Mouse (Mus musculus) activated CD4-positive, CD25-positive, alpha-beta regulatory T cell, adult 9 weeks (primary cell): ENCODE results near the gene Olfr157. TPM values are rescaled to one million over a fixed set of nuclear protein-coding genes. Genes with fewer than 3 reads are reported as not detected.

Experiments
- polyA plus RNA-seq: library from polyadenylated mRNA; unstranded; fragments of 100-300 nt; shearing (Covaris generic); gene quantifications from one replicate; pipeline ENCODE4 v1.2.1, GENCODE M21; 2017

Olfr157 gene
- 0.12 TPM for polyA plus RNA-seq

DNA sequence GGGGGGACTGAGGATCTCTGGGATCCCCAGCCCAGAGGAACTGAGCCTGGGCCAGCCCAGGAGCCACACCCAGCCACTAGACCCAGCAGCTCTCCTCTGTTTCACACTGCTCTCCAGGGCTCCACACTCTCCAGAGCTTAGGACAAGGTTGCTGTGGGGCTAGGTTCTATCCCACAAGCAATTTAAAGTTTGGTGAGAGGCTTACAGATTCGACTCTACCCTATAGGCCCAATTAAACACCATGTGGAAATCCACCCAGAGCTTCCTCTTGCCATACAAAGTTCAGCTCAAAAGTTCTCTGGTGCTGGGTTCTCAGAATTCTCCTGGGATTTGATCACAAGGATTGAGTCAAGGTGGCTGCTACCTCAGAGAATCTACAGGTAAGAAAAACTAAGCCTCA is at the start of gene Olfr157:
Gene Olfr157, minus strand, starts transcription at position 101 of the 400 bp plus-strand sequence.

DNA sequence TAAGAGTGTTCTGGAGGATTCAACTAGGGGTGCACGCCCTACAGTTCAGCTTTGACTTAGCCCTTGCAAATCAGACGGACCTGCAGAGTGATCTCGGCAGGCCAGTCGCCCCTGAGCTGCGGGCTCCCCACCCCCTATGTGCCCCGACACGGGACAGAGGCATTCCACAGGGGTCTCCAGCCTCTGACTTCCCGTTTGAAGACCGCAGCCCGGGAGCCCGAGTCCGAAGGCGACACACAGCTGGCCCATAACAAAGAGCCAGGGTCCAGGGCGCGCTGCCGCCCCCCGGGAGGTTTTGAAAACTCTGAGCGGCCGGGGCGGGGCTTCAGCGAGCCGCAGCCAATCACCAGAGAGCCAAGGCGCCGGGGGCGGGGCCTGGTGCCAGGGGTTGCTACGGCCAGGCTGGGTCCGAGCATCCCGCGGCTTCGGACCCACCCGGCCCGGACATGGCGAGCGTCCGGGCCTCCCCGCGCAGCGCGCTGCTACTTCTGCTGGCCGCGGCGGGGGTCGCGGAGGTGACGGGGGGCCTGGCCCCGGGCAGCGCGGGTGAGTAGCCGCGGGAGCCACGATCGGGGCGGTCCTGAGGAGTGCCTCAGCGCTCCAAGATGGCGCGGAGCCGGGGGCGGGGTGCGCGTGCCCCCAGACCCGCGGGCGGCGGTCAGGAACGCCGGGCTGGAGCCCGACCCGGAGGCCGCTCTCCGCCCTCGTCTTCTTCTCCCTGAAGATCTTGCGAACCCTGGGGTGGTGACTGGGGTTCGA is 35.3 kb upstream of the Olfr157 start, which contains the start of gene Reck:
Gene Reck, plus strand, starts transcription at position 371 of the 759 bp plus-strand sequence.

DNA sequence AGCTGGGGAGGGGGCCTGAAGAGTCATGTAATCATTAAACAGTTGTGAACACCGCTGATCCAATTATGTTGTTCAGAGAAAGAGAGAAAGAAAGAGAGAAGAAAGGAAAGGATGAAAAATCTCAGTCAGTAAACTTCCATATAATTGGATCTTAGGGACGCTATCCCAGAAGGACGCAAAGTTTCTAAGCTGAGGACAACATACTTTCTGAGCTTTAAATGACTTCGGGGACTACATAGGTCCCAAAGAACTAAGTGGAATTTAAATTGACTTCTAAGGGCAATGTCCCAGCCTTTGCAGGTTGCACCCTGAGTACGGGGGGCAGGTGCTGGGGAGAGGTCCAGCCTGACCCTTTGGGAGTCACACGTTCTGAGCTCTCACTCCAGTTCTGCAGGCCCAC is 11.3 kb upstream of the Olfr157 start, which contains the start of gene Olfr155:
Gene Olfr155, plus strand, starts transcription at position 301 of the 400 bp plus-strand sequence.

GRCm38 (mm10) chr4:43823845-43824337 is 16.1 kb downstream of the Olfr157 start, which contains the start of gene Olfr156:
TSS of gene Olfr156 (minus strand) at chr4:43823895.

Other genes starting within 250 kb of the Olfr157 start
- gene Npr2, start 208.3 kb downstream of the Olfr157 start, polyA plus RNA-seq, result not detected
- 0.38 TPM for gene Spag8, start 186.6 kb downstream of the Olfr157 start, polyA plus RNA-seq
- gene Hint2, start 183.7 kb downstream of the Olfr157 start, polyA plus RNA-seq, result 70.9 TPM
- gene Tmem8b, start 171.2 kb downstream of the Olfr157 start, polyA plus RNA-seq, result 0.83 TPM
- 1.4 TPM for gene Fam221b, start 171.1 kb downstream of the Olfr157 start, polyA plus RNA-seq
- gene Olfr70, start 139.4 kb downstream of the Olfr157 start, polyA plus RNA-seq, result not detected
- not detected for gene Olfr71, start 129.9 kb downstream of the Olfr157 start, polyA plus RNA-seq
- gene Hrct1, start 113.0 kb downstream of the Olfr157 start, polyA plus RNA-seq, result not detected
- gene Spaar, start 110.2 kb downstream of the Olfr157 start, polyA plus RNA-seq, result not detected
- gene Olfr159, start 69.2 kb downstream of the Olfr157 start, polyA plus RNA-seq, result not detected
- gene Olfr156, start 16.3 kb downstream of the Olfr157 start, polyA plus RNA-seq, result not detected
- not detected for gene Olfr155, start 11.4 kb upstream of the Olfr157 start, polyA plus RNA-seq
- gene Reck, start 35.3 kb upstream of the Olfr157 start, polyA plus RNA-seq, result 4.2 TPM
- 234 TPM for gene Glipr2, start 117.2 kb upstream of the Olfr157 start, polyA plus RNA-seq
- gene Ccin, start 143.3 kb upstream of the Olfr157 start, polyA plus RNA-seq, result not detected
- gene Clta, start 164.3 kb upstream of the Olfr157 start, polyA plus RNA-seq, result 112 TPM
- 48.6 TPM for gene Gne, start 244.0 kb upstream of the Olfr157 start, polyA plus RNA-seq